Mouse (Mus musculus) CH12.LX (cell line): ENCODE data around the gene Foxf2. TPM values are rescaled to one million over a fixed set of nuclear protein-coding genes. Genes with fewer than 3 reads are reported as not detected.

ENCODE experiments used
- DNase-seq: peaks from one replicate; pipeline ENCODE4 v3.0.0-alpha.2; 2013; ENCODE audit errors: extremely low read depth
- H3K27ac ChIP-seq: 2 replicates; pipeline ENCODE4 v1.5.1; 2012; ENCODE audit warnings: low read depth, mild to moderate bottlenecking, control low read depth, moderate library complexity; ENCODE audit not compliant: insufficient read depth
- H3K27me3 ChIP-seq: replicated peaks from 2 replicates; pipeline ENCODE3; 2012; ENCODE audit warnings: inconsistent platforms
- H3K36me3 ChIP-seq, 2 experiments: replicated peaks in 1 of 2; 2 replicates each; pipeline versions ENCODE3 to v1.6.1; 2012; ENCODE audit warnings: inconsistent platforms in 1 of 2, low read length in 1 of 2, mild to moderate bottlenecking in 1 of 2, mixed read lengths in 1 of 2, moderate library complexity in 1 of 2; ENCODE audit not compliant: control insufficient read depth in 1 of 2, insufficient read depth in 1 of 2
- H3K4me1 ChIP-seq, 2 experiments: 2 replicates each; pipeline ENCODE4 v1.6.1; 2012; ENCODE audit warnings: inconsistent platforms in 1 of 2, moderate library complexity in 1 of 2; ENCODE audit not compliant: insufficient read depth in 2 of 2, control insufficient read depth in 1 of 2
- H3K4me2 ChIP-seq: 2 replicates; pipeline ENCODE4 v1.6.1; 2012; ENCODE audit warnings: low read depth, mild to moderate bottlenecking, control low read depth; ENCODE audit not compliant: poor library complexity, insufficient read depth, severe bottlenecking
- H3K4me3 ChIP-seq, 3 experiments: fragments of 150-350 bp in 1 of 3; sonication (generic) in 1 of 3; replicated peaks in 1 of 3; 2 replicates each; pipeline versions ENCODE3 to v1.5.1; 2011 to 2012; ENCODE audit warnings: low read depth in 2 of 3, low read length in 2 of 3, mild to moderate bottlenecking in 2 of 3, moderate library complexity in 2 of 3, control low read depth in 1 of 3, improper control_type of control experiment in 1 of 3, inconsistent platforms in 1 of 3, mixed read lengths in 1 of 3; ENCODE audit not compliant: poor library complexity in 1 of 3
- H3K79me2 ChIP-seq: replicated peaks from 2 replicates; pipeline ENCODE4 v1.6.1; 2012; ENCODE audit warnings: mild to moderate bottlenecking, moderate library complexity; ENCODE audit not compliant: control insufficient read depth, poor library complexity, insufficient read depth, severe bottlenecking; ENCODE audit errors: extremely low read depth
- H3K9ac ChIP-seq: 2 replicates; pipeline ENCODE4 v1.6.1; 2012; ENCODE audit warnings: low read depth, mild to moderate bottlenecking, control low read depth, moderate library complexity; ENCODE audit not compliant: insufficient read depth
- H3K9me3 ChIP-seq: replicated peaks from 2 replicates; pipeline ENCODE3; 2012; ENCODE audit warnings: low read length, inconsistent platforms, mixed read lengths
- CHD1 ChIP-seq: IDR thresholded peaks from 2 replicates; pipeline ENCODE4 v1.6.1; 2012; ENCODE audit warnings: low read depth, low read length, improper control_type of control experiment, inconsistent platforms
- CHD2 ChIP-seq: IDR thresholded peaks from 2 replicates; pipeline ENCODE4 v1.6.1; 2011; ENCODE audit warnings: low read length, improper control_type of control experiment
- CTCF ChIP-seq, 2 experiments: IDR thresholded peaks in 1 of 2; conservative IDR thresholded peaks in 1 of 2; 2 replicates each; pipeline ENCODE4 v1.5.1; 2011 to 2012; ENCODE audit warnings: low read depth in 2 of 2, low read length in 2 of 2, improper control_type of control experiment in 1 of 2, inconsistent platforms in 1 of 2, mild to moderate bottlenecking in 1 of 2, moderate library complexity in 1 of 2
- HCFC1 ChIP-seq: IDR thresholded peaks from 2 replicates; pipeline ENCODE4 v1.6.1; 2012; ENCODE audit warnings: low read depth, mild to moderate bottlenecking, inconsistent platforms, low read length, improper control_type of control experiment
- JUND ChIP-seq: conservative IDR thresholded peaks from 2 replicates; pipeline ENCODE4 v1.6.1; 2011; ENCODE audit warnings: low read depth, low read length, improper control_type of control experiment
- KAT2A ChIP-seq: IDR thresholded peaks from 2 replicates; pipeline ENCODE4 v1.6.1; 2012; ENCODE audit warnings: low read length, improper control_type of control experiment, inconsistent platforms; ENCODE audit not compliant: insufficient replicate concordance
- MAZ ChIP-seq: IDR thresholded peaks from 2 replicates; pipeline ENCODE4 v1.6.1; 2012; ENCODE audit warnings: low read depth, mild to moderate bottlenecking, inconsistent platforms, low read length, improper control_type of control experiment, moderate library complexity
- MYC ChIP-seq: IDR thresholded peaks from 2 replicates; pipeline ENCODE4 v1.6.1; 2011; ENCODE audit warnings: low read depth, mild to moderate bottlenecking, improper control_type of control experiment, low read length
- PAX5 ChIP-seq: IDR thresholded peaks from 2 replicates; pipeline ENCODE4 v1.6.1; 2012; ENCODE audit warnings: low read length, inconsistent platforms, mixed read lengths
- RAD21 ChIP-seq: IDR thresholded peaks from 2 replicates; pipeline ENCODE4 v1.6.1; 2011; ENCODE audit warnings: low read depth, mild to moderate bottlenecking, low read length, improper control_type of control experiment, moderate library complexity
- SIN3A ChIP-seq: IDR thresholded peaks from 2 replicates; pipeline ENCODE4 v1.6.1; 2012; ENCODE audit warnings: low read length, improper control_type of control experiment, inconsistent platforms
- ZC3H11A ChIP-seq: IDR thresholded peaks from 2 replicates; pipeline ENCODE4 v1.6.1; 2012; ENCODE audit warnings: low read depth, mild to moderate bottlenecking, inconsistent platforms, low read length, improper control_type of control experiment
- ZKSCAN1 ChIP-seq: IDR thresholded peaks from 2 replicates; pipeline ENCODE4 v1.6.1; 2012; ENCODE audit warnings: low read depth, inconsistent platforms, low read length, improper control_type of control experiment, borderline replicate concordance
- ZMIZ1 ChIP-seq: IDR thresholded peaks from 2 replicates; pipeline ENCODE4 v1.6.1; 2012; ENCODE audit warnings: low read depth, mild to moderate bottlenecking, inconsistent platforms, low read length, improper control_type of control experiment
- ZNF384 ChIP-seq: IDR thresholded peaks from 2 replicates; pipeline ENCODE4 v1.6.1; 2012; ENCODE audit warnings: low read depth, low read length, improper control_type of control experiment, inconsistent platforms
- dilution Hi-C: fragments of 300-500 bp; cut with MboI; formaldehyde crosslinking; loops from 2 replicates; pipeline ENCODE4 v1.14.3; 2020; ENCODE audit warnings: low sequenced_read_pairs; ENCODE audit not compliant: extremely low pct_unique_long_range_greater_than_20kb, extremely low pct_ligation_motif_present
- in situ Hi-C: fragments of 300-500 bp; cut with MboI; formaldehyde crosslinking; loops from 3 replicates; pipeline ENCODE4 v1.14.3; 2019; ENCODE audit warnings: low sequenced_read_pairs, low pct_ligation_motif_present, low pct_unique_long_range_greater_than_20kb, mixed read lengths
- polyA plus RNA-seq: library from polyadenylated mRNA; unstranded; fragments of >175 nt; gene quantifications from 2 replicates; pipeline ENCODE4 v1.2.1, GENCODE M21; 2012; ENCODE audit warnings: low read depth; ENCODE audit not compliant: insufficient read length
- total RNA-seq, 2 experiments: library from RNA; depleted of rRNA; stranded (reverse); fragments of 300-350 nt in 1 of 2; fragments of >200 nt in 1 of 2; gene quantifications; 2 replicates each; pipeline ENCODE4 v1.2.3; 2012 to 2014

Foxf2 gene
- total and polyA plus RNA-seq, 3 experiments: not detected

DNA sequence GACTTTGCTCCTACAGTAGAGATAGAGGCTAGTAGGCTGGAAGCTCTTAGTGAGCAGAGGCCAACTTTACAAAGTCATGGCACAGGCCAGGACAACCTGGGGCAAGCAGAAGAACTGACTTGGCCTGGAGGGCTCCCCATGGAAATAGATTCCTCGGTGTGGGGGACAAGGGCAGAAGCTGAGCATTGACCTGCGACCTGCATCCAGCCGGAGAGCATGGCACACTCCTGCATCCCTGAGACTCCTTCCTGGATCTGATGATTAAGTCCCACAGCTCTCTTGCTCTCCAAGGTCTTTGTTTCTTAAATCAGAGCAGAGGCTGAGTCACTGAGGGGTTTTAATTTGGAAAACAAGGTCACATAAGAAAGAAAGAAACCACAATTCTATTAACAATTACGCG is 15.9 kb downstream of the Foxf2 start:
- Histone ChIP-seq H3K4me1 (0 out of 4 replicates have a peak, but pooled peaks cover 0 to 5% of the 10 kb centered on the region in 2 experiments), H3K4me2 (no peak overlapping the region), H3K27ac (no peak overlapping the region)
- TF ChIP-seq ZMIZ1 (no peak), MAZ (no peak), ZC3H11A (no peak), SIN3A (no peak), HCFC1 (no peak), ZNF384 (no peak), MYC (no peak)
- TF ChIP-seq, all 38 proteins: peak for 0
- H3K9me3 ChIP-seq: peaks cover 4% of the 10 kb centered on the region
- H3K79me2 ChIP-seq: no peaks in the 10 kb centered on the region
- no peak for DNase-seq
- dilution Hi-C loops (no loop called here), in situ Hi-C loops (loop anchor here (25.0 kb wide), 2 partner anchors 754 to 1079 kb away; no protein-coding TSS in a partner anchor)
- no peaks in the 10 kb centered on the region for H3K27me3 ChIP-seq
- no peaks in the 10 kb centered on the region for H3K36me3 ChIP-seq
- H3K4me3 ChIP-seq: no peak overlapping the region
- no peak overlapping the region for H3K9ac ChIP-seq

DNA sequence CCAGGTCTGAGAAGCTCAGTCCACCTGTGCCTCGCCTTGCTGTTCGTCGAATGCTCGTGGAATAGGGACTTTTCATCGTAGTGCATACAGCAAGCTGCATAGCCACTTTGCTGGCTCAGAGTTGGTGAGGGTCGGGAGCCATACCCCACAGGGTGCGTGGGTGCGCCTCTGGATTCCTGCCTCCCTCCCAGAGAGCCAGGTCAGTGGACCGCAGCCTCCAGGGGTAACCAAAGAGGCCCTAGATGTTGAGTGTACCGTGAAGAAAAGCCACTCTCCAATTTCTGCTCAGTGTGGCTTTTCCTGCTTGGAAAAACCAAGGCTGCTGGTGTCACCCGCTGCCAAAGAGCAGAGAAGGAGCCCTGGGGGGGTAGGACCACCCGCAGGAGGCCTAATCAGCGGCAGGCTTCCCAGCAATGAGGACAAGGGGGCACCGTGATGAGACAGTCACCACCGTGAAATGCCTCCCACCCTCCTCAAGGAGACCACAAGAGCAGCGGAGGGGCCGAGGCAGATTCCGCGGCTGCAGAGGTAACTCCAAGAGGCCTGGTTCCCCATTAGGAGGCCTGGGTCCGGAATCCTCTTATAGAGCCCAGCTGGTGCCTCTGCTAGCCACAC is 26.6 kb downstream of the Foxf2 start:
- no peak overlapping the region for H3K4me3 ChIP-seq
- in situ Hi-C loops: no loop called here
- H3K27ac ChIP-seq: no peak overlapping the region
- H3K36me3 ChIP-seq: no peaks in the 10 kb centered on the region
- no peaks in the 10 kb centered on the region for H3K27me3 ChIP-seq
- peaks cover 0 to 8% of the 10 kb centered on the region in 2 experiments; a peak in 2 of 4 replicates for H3K4me1 ChIP-seq
- TF ChIP-seq CHD1: no peak
- TF ChIP-seq CHD2: no peak
- TF ChIP-seq ZKSCAN1: no peak
- TF ChIP-seq CTCF (conservative IDR thresholded peaks at IDR 0.05 in 1 of 2, IDR thresholded peaks at IDR 0.05 in 1 of 2; ENCODE audit: low read depth in 2 of 2, low read length in 2 of 2): no peak
- no peak for TF ChIP-seq SIN3A
- TF ChIP-seq JUND: no peak
- no peak for TF ChIP-seq ZC3H11A
- no peak for TF ChIP-seq MYC
- TF ChIP-seq KAT2A: no peak
- no peak for TF ChIP-seq RAD21
- no peak for TF ChIP-seq PAX5
- TF ChIP-seq MAZ: no peak
- H3K4me2 ChIP-seq: no peak overlapping the region
- no peak for DNase-seq
- dilution Hi-C loops: no loop called here
- H3K9me3 ChIP-seq: no peaks in the 10 kb centered on the region
- H3K9ac ChIP-seq: no peak overlapping the region
- no peaks in the 10 kb centered on the region for H3K79me2 ChIP-seq
